Mouse (Mus musculus): ENCODE results near the gene Zbtb3. TPM values are rescaled to one million over a fixed set of nuclear protein-coding genes. Genes with fewer than 3 reads are reported as not detected.

The Zbtb3 gene
- polyA plus RNA-seq (2012; rRNA removed): 40.5 and 44.2 TPM in 2 replicates

DNA sequence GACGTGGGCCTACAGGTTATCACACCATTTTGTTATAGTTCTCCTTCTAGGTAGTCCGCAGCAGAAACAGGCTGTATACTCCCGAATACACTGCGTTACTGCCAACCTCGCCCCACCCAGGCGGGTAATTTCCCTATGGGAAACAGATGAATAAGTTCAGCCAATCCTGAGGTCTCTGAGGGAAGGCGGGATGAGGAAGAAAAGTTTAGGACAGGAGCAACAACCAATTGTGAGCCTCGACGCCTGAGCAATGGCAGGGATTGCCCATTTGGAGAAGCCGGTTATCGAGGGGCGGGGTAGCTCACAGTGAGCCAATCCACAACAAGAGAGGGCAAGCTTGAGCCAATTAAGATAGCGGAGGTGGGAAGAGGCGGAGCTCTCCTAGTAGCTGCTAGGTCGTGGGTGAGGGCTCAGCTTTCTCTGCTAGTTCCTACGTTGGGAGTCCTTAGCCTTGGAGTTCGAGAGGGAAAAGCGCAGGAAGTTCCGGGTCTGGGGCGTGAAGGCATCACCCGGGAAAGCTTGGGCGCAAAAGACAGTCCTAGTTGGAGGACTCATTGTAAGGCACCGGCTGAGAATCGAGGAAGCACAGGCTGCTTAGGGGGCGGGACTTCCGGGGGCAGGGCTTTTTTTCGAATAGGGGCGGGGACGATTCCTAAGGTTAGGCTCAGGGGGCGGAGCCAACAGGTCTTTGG lies at the start of gene Zbtb3:
TSS of gene Zbtb3 (plus strand) at position 426 of the 692 bp plus-strand sequence.
- peak; percentile 55 for TF ChIP-seq POLR2A (IDR thresholded peaks at IDR 0.05; ENCODE audit: control insufficient read depth, low read depth, low read length)
- no peak for TF ChIP-seq CTCF (IDR thresholded peaks at IDR 0.05; ENCODE audit: control insufficient read depth, insufficient read depth, insufficient replicate concordance, low read depth, low read length)
- Histone ChIP-seq H3K4me1 (ENCODE audit: control insufficient read depth, insufficient read depth, low read length) (peaks cover 7% of the 10 kb centered on the region), H3K36me3 (ENCODE audit: control insufficient read depth, insufficient read depth, low read length) (no peaks in the 10 kb centered on the region), H3K27me3 (ENCODE audit: control insufficient read depth, insufficient read depth, low read length) (no peaks in the 10 kb centered on the region), H3K27ac (ENCODE audit: control insufficient read depth, insufficient read depth, low read depth, low read length) (peak within 1 kb of the TSS; percentile 98), H3K4me3 (ENCODE audit: control insufficient read depth, low read depth, low read length) (peak within 1 kb of the TSS; percentile 98)

DNA sequence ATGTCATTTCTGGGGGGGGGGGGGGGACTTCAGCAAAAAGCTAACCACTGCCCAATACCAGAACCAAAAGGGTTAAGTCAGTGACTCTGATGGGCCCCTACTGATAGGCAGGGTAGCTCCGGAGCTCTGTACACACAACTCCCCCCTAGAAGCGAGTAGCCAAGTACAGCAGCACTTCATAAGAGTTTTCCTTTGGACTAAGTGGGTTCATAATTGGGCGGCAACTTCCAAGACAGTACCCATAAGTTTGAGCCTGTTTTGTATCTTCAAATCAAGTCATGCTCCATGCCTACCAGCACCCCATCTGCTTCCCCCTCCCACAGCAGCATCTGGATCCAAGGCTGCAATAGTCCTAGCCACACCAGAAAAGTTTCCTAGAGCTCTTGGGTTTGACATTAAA lies 46.7 kb upstream of the Zbtb3 start:
- no peaks in the 10 kb centered on the region; the same call in 1 of the 2 replicates for H3K4me1 ChIP-seq (ENCODE audit: control insufficient read depth, insufficient read depth, low read length)
- no peaks in the 10 kb centered on the region for H3K27me3 ChIP-seq (ENCODE audit: control insufficient read depth, insufficient read depth, low read length)
- H3K4me3 ChIP-seq (ENCODE audit: control insufficient read depth, low read depth, low read length): peak overlapping the region; percentile 81
- TF ChIP-seq POLR2A (IDR thresholded peaks at IDR 0.05; ENCODE audit: control insufficient read depth, low read depth, low read length) (no peak), CTCF (IDR thresholded peaks at IDR 0.05; ENCODE audit: control insufficient read depth, insufficient read depth, insufficient replicate concordance, low read depth, low read length) (no peak)
- H3K36me3 ChIP-seq (ENCODE audit: control insufficient read depth, insufficient read depth, low read length): no peaks in the 10 kb centered on the region; the same call in 1 of the 2 replicates
- H3K27ac ChIP-seq (ENCODE audit: control insufficient read depth, insufficient read depth, low read depth, low read length): peak overlapping the region; percentile 53

DNA sequence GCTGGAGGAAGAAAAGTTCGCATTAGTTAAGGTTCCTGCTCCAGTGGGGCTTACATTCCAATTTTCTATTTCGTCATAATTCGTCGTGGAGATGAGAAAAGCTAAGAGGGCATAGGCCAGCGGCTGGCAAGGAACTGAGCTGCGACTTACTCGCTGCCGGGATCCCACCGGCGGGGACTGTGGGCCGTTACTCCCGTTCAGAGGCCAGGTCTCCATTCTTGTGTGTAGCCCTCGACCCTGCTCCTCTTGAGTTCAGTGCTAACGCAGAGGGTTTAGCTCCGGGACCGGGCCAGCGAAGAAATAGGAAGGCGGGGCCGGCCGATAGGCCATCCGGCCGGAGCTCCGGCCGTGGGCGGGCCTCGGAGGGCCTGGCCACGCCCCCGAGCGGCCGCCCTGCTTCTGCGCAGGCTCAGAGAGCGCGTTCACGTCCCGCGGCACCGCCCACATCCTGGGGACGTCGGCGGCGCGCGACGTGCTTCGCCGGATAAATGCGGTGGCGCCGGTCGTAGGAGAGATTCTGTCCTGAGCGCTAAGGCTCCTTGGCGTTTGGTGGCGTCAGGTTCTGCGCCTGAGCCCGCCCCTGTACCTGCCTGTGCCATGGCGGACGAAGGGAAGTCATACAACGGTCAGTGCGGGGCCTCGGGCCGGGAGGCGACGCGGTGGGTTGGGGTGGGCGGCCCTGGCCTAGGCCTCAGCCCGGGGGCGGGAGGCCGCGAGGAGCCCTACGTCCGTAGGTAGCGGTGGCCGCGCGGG lies 45.5 kb upstream of the Zbtb3 start, which contains the start of gene Nxf1:
TSS of gene Nxf1 (plus strand) at position 439 of the 753 bp plus-strand sequence.
- TF ChIP-seq CTCF (IDR thresholded peaks at IDR 0.05; ENCODE audit: control insufficient read depth, insufficient read depth, insufficient replicate concordance, low read depth, low read length): no peak
- TF ChIP-seq POLR2A (IDR thresholded peaks at IDR 0.05; ENCODE audit: control insufficient read depth, low read depth, low read length): peak; percentile 98
- Histone ChIP-seq H3K27me3 (ENCODE audit: control insufficient read depth, insufficient read depth, low read length) (no peaks in the 10 kb centered on the region), H3K4me3 (ENCODE audit: control insufficient read depth, low read depth, low read length) (peak within 1 kb of the TSS; percentile 94), H3K36me3 (ENCODE audit: control insufficient read depth, insufficient read depth, low read length) (no peaks in the 10 kb centered on the region; the same call in 1 of the 2 replicates), H3K4me1 (ENCODE audit: control insufficient read depth, insufficient read depth, low read length) (no peaks in the 10 kb centered on the region; the same call in 1 of the 2 replicates), H3K27ac (ENCODE audit: control insufficient read depth, insufficient read depth, low read depth, low read length) (peak within 1 kb of the TSS; percentile 96)

DNA sequence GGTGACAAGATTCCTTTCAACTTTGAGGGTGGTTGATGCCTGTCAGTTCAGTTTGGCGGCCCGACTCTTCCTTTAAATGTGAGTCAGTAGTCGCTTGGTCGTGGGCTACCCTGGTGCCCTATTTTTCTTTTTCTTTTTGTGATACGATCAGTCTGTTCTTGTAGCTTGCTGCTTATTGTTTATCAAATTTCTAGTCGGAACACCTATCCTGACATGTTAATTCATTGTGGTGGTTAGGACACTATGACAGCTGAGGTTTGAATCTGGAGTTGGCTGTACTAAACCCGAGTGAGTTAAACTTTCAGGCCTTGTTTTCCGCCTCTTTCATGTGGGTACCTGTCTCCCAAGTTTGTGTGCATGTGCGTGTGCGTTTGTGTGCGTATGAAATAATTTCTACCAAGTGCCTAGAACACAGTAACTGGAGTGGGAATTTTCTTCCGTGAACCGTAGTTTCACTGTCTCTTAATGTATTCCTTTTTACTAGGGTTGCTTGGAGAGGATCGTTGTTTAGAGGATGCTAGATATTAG lies 44.8 kb upstream of the Zbtb3 start:
- TF ChIP-seq POLR2A (IDR thresholded peaks at IDR 0.05; ENCODE audit: control insufficient read depth, low read depth, low read length) (no peak), CTCF (IDR thresholded peaks at IDR 0.05; ENCODE audit: control insufficient read depth, insufficient read depth, insufficient replicate concordance, low read depth, low read length) (no peak)
- no peaks in the 10 kb centered on the region for H3K27me3 ChIP-seq (ENCODE audit: control insufficient read depth, insufficient read depth, low read length)
- no peaks in the 10 kb centered on the region; the same call in 1 of the 2 replicates for H3K4me1 ChIP-seq (ENCODE audit: control insufficient read depth, insufficient read depth, low read length)
- peak overlapping the region; percentile 94 for H3K4me3 ChIP-seq (ENCODE audit: control insufficient read depth, low read depth, low read length)
- H3K27ac ChIP-seq (ENCODE audit: control insufficient read depth, insufficient read depth, low read depth, low read length): peak overlapping the region; percentile 96
- no peaks in the 10 kb centered on the region; the same call in 1 of the 2 replicates for H3K36me3 ChIP-seq (ENCODE audit: control insufficient read depth, insufficient read depth, low read length)

DNA sequence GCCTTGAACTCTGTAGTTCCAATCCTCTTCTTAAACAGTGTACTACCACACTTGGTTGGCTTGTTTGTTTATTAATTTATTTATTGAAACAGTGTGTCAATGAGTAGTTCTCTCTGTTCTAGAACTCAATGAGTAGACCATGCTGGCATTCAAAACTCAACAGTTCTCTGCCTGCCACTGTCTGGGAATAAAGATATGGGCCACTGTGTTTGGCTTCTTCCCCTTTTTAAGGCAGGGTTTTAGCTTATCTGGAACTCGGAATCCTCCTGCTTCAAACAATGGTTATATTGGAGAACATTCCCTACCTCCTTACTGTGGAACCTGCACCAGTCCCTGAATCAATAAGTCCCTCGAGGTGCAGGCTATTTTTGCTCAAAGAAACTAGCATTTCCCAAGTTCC lies 43.5 kb upstream of the Zbtb3 start:
- Histone ChIP-seq H3K4me1 (ENCODE audit: control insufficient read depth, insufficient read depth, low read length) (no peaks in the 10 kb centered on the region; the same call in 1 of the 2 replicates), H3K27me3 (ENCODE audit: control insufficient read depth, insufficient read depth, low read length) (no peaks in the 10 kb centered on the region), H3K27ac (ENCODE audit: control insufficient read depth, insufficient read depth, low read depth, low read length) (no peak overlapping the region), H3K36me3 (ENCODE audit: control insufficient read depth, insufficient read depth, low read length) (peaks cover 1% of the 10 kb centered on the region; the same call in 1 of the 2 replicates), H3K4me3 (ENCODE audit: control insufficient read depth, low read depth, low read length) (peak overlapping the region; percentile 74)
- no peak for TF ChIP-seq CTCF (IDR thresholded peaks at IDR 0.05; ENCODE audit: control insufficient read depth, insufficient read depth, insufficient replicate concordance, low read depth, low read length)
- no peak for TF ChIP-seq POLR2A (IDR thresholded peaks at IDR 0.05; ENCODE audit: control insufficient read depth, low read depth, low read length)

DNA sequence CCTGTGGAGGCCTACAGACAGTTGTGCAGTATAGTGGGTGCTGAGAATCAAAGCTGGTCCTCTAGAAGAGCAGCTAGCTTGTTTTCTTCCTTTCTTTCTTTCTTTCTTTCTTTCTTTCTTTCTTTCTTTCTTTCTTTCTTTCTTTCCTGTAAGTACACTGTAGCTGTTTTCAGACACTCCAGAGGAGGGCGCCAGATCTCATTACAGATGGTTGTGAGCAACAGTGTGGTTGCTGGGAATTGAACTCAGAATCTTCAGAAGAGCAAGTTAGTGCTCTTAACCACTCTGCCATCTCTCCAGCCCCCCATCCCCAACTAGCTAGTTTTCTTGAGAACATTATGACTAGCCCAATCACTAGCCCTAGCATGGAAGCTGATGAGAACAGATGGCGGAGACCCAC lies 41.6 kb upstream of the Zbtb3 start:
- H3K4me3 ChIP-seq (ENCODE audit: control insufficient read depth, low read depth, low read length): no peak overlapping the region; the same call in 1 of the 2 replicates

DNA sequence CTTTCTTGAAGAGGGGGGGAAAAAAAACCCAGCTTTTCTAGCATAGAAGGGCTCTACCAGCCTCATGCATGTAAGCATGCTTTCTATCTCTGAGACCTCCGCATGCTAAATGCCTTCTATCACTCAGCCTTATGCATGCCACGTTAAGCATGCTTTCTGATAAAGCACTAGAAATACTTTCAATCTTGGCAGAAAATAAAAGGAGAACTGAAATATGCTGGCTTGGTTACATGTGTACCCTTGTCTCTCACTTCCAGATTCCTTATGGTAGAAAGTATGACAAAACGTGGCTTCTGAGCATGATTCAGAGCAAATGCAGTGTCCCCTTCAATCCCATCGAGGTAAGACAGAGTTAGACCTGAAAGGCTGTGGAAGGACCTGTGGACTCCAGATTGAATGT lies 39.1 kb upstream of the Zbtb3 start:
- Histone ChIP-seq H3K27me3 (ENCODE audit: control insufficient read depth, insufficient read depth, low read length) (no peaks in the 10 kb centered on the region), H3K36me3 (ENCODE audit: control insufficient read depth, insufficient read depth, low read length) (peaks cover 10% of the 10 kb centered on the region), H3K4me3 (ENCODE audit: control insufficient read depth, low read depth, low read length) (no peak overlapping the region), H3K4me1 (ENCODE audit: control insufficient read depth, insufficient read depth, low read length) (peaks cover 2% of the 10 kb centered on the region; the same call in 1 of the 2 replicates), H3K27ac (ENCODE audit: control insufficient read depth, insufficient read depth, low read depth, low read length) (no peak overlapping the region)
- no peak for TF ChIP-seq POLR2A (IDR thresholded peaks at IDR 0.05; ENCODE audit: control insufficient read depth, low read depth, low read length)
- TF ChIP-seq CTCF (IDR thresholded peaks at IDR 0.05; ENCODE audit: control insufficient read depth, insufficient read depth, insufficient replicate concordance, low read depth, low read length): no peak

More for the DNA sequence above, 41.6 kb upstream of the Zbtb3 start:
- Histone ChIP-seq H3K36me3 (ENCODE audit: control insufficient read depth, insufficient read depth, low read length) (peaks cover 8% of the 10 kb centered on the region), H3K27ac (ENCODE audit: control insufficient read depth, insufficient read depth, low read depth, low read length) (no peak overlapping the region), H3K4me1 (ENCODE audit: control insufficient read depth, insufficient read depth, low read length) (peaks cover 2% of the 10 kb centered on the region; the same call in 1 of the 2 replicates), H3K27me3 (ENCODE audit: control insufficient read depth, insufficient read depth, low read length) (no peaks in the 10 kb centered on the region)
- TF ChIP-seq CTCF (IDR thresholded peaks at IDR 0.05; ENCODE audit: control insufficient read depth, insufficient read depth, insufficient replicate concordance, low read depth, low read length) (no peak), POLR2A (IDR thresholded peaks at IDR 0.05; ENCODE audit: control insufficient read depth, low read depth, low read length) (no peak)

All from testis, adult 2 months (tissue).